Mouse (Mus musculus): ENCODE data around the gene Ush1g.

- TF ChIP-seq CTCF (IDR thresholded peaks at IDR 0.05; ENCODE audit: low read depth) (no peak), EP300 (optimal IDR thresholded peaks at IDR 0.05) (no peak)
These were observed 23.7 kb upstream of the Ush1g start for GRCm38 (mm10) chr11:115345515-115345914.

All from stomach, postnatal 0 days (tissue).